Mouse (Mus musculus): ENCODE measurements around the gene Tbrg4. TPM values are rescaled to one million over a fixed set of nuclear protein-coding genes. Genes with fewer than 3 reads are reported as not detected.

The Tbrg4 gene
- polyA plus RNA-seq, 1 experiment: 73.9 TPM

- Histone ChIP-seq H3K4me3 (ENCODE audit: insufficient read depth, low read depth, low read length) (no peak overlapping the region), H3K27me3 (replicated peaks; ENCODE audit: control insufficient read depth, insufficient read depth, low read length) (no peaks in the 10 kb centered on the region), H3K27ac (ENCODE audit: insufficient read depth, low read depth, low read length) (no peak overlapping the region), H3K36me3 (ENCODE audit: control insufficient read depth, insufficient read depth, low read length) (no peaks in the 10 kb centered on the region), H3K4me1 (ENCODE audit: control insufficient read depth, insufficient read depth, low read length) (no peaks in the 10 kb centered on the region)
- WGBS: 81% methylated on average over 11 of the region's 11 CpGs
- TF ChIP-seq CTCF (conservative IDR thresholded peaks at IDR 0.05; ENCODE audit: insufficient read depth, insufficient read length, low read depth, low read length) (no peak), POLR2A (IDR thresholded peaks at IDR 0.05; ENCODE audit: low read depth, low read length) (no peak)
- DNase-seq: no peak
These were observed 32.5 kb downstream of the Tbrg4 start for GRCm38 (mm10) chr11:6593406-6593805.

DNA sequence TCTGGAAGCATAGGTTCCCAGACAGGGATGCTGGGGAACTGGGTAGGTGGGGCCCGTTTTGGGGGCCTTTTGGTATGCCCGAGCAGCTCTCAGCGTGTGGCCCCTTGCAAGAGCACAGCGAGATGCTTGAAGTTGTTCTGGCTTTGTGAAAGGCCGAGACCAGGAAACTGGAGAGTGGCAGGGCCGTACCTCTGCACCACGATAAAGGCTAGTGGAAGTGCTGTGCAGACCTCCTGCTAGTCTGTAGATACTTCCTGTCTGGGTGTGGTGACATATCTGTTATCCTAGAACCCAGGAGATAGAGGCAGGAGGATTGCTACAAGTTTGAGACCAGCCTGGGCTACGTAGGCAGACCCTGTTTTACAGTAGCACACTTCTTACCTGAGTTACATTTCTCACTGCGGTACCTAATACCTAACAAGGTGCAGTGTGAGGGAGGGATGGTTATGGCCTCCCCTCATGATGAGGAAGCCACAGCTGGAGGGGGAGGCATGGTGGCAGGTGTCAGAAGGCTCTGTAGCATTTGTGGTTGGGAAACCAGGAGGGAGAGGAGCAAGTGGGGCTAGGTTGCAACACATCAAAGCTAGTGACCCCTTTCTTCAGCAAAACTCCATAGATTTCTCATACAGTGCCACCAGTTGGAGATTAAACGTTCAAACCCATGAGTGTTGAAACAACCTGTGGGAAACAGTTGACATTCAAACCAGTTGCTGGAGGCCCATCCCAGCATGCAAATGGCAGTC is 34.8 kb downstream of the Tbrg4 start:
- no peaks in the 10 kb centered on the region for H3K36me3 ChIP-seq (ENCODE audit: control insufficient read depth, insufficient read depth, low read length)
- no peaks in the 10 kb centered on the region for H3K27me3 ChIP-seq (replicated peaks; ENCODE audit: control insufficient read depth, insufficient read depth, low read length)
- no peak overlapping the region for H3K4me3 ChIP-seq (ENCODE audit: insufficient read depth, low read depth, low read length)
- TF ChIP-seq POLR2A (IDR thresholded peaks at IDR 0.05; ENCODE audit: low read depth, low read length) (no peak), CTCF (conservative IDR thresholded peaks at IDR 0.05; ENCODE audit: insufficient read depth, insufficient read length, low read depth, low read length) (no peak)
- H3K4me1 ChIP-seq (ENCODE audit: control insufficient read depth, insufficient read depth, low read length): no peaks in the 10 kb centered on the region
- no peak for DNase-seq
- 91% methylated on average over 10 of the region's 10 CpGs for WGBS
- H3K27ac ChIP-seq (ENCODE audit: insufficient read depth, low read depth, low read length): no peak overlapping the region

DNA sequence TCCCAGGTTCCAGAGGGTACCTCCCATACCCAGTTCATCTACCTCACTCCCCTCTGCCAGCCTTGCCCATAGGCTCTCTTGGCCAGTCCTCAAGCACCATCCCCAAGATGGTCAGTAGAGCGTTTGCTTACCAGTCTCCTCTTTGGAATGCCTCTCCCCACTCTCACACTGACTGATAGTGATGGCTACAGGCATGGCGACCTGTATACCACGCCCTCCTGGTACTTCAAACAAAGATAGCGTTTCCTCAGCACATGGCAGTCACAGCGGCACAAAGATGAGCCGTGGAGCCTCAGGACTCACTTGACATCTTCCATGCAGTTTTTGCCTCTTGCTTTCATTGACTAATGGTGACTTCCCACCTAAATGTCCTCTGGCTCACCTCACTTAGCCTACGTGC is 36.0 kb downstream of the Tbrg4 start:
- H3K4me3 ChIP-seq (ENCODE audit: insufficient read depth, low read depth, low read length): no peak overlapping the region
- no peak for DNase-seq
- no peak for TF ChIP-seq CTCF (conservative IDR thresholded peaks at IDR 0.05; ENCODE audit: insufficient read depth, insufficient read length, low read depth, low read length)
- TF ChIP-seq POLR2A (IDR thresholded peaks at IDR 0.05; ENCODE audit: low read depth, low read length): no peak
- H3K27ac ChIP-seq (ENCODE audit: insufficient read depth, low read depth, low read length): no peak overlapping the region
- H3K36me3 ChIP-seq (ENCODE audit: control insufficient read depth, insufficient read depth, low read length): no peaks in the 10 kb centered on the region
- no peaks in the 10 kb centered on the region for H3K27me3 ChIP-seq (replicated peaks; ENCODE audit: control insufficient read depth, insufficient read depth, low read length)
- 92% methylated on average over 7 of the region's 7 CpGs for WGBS
- no peaks in the 10 kb centered on the region for H3K4me1 ChIP-seq (ENCODE audit: control insufficient read depth, insufficient read depth, low read length)

GRCm38 (mm10) chr11:6588295-6588694 is 37.6 kb downstream of the Tbrg4 start:
- WGBS: 89% methylated on average over 7 of the region's 7 CpGs
- no peaks in the 10 kb centered on the region for H3K36me3 ChIP-seq (ENCODE audit: control insufficient read depth, insufficient read depth, low read length)

GRCm38 (mm10) chr11:6587249-6587940 is 38.5 kb downstream of the Tbrg4 start:
- WGBS: 92% methylated on average over 7 of the region's 7 CpGs
- Histone ChIP-seq H3K4me3 (ENCODE audit: insufficient read depth, low read depth, low read length) (no peak overlapping the region), H3K27me3 (replicated peaks; ENCODE audit: control insufficient read depth, insufficient read depth, low read length) (no peaks in the 10 kb centered on the region), H3K36me3 (ENCODE audit: control insufficient read depth, insufficient read depth, low read length) (no peaks in the 10 kb centered on the region), H3K4me1 (ENCODE audit: control insufficient read depth, insufficient read depth, low read length) (no peaks in the 10 kb centered on the region), H3K27ac (ENCODE audit: insufficient read depth, low read depth, low read length) (no peak overlapping the region)
- no peak for DNase-seq
- no peak for TF ChIP-seq CTCF (conservative IDR thresholded peaks at IDR 0.05; ENCODE audit: insufficient read depth, insufficient read length, low read depth, low read length)
- no peak for TF ChIP-seq POLR2A (IDR thresholded peaks at IDR 0.05; ENCODE audit: low read depth, low read length)

More at GRCm38 (mm10) chr11:6588295-6588694, 37.6 kb downstream of the Tbrg4 start:
- no peaks in the 10 kb centered on the region for H3K4me1 ChIP-seq (ENCODE audit: control insufficient read depth, insufficient read depth, low read length)
- DNase-seq: no peak
- TF ChIP-seq POLR2A (IDR thresholded peaks at IDR 0.05; ENCODE audit: low read depth, low read length) (no peak), CTCF (conservative IDR thresholded peaks at IDR 0.05; ENCODE audit: insufficient read depth, insufficient read length, low read depth, low read length) (no peak)
- no peak overlapping the region for H3K4me3 ChIP-seq (ENCODE audit: insufficient read depth, low read depth, low read length)
- H3K27me3 ChIP-seq (replicated peaks; ENCODE audit: control insufficient read depth, insufficient read depth, low read length): no peaks in the 10 kb centered on the region
- H3K27ac ChIP-seq (ENCODE audit: insufficient read depth, low read depth, low read length): no peak overlapping the region

DNA sequence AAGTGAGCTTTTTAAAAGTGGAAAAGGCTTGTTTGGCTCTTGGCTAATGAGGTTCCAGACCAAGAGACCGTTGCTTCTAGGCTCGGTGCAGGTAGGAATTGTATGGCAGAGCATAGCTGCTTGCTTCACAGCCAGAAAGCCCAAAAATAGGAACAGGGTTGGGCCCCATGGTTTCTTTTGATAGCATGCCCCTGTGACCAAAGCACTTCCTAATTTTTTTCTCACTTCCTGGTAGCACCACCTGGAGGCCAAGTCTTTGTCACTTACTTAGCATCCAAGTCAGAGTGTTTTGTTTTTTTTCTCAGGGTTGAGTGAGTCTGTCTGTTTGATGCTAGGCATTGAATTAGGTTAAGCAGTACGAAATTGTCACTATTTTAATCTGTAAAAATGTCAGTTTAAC is 39.2 kb downstream of the Tbrg4 start:
- Histone ChIP-seq H3K27ac (ENCODE audit: insufficient read depth, low read depth, low read length) (no peak overlapping the region), H3K4me1 (ENCODE audit: control insufficient read depth, insufficient read depth, low read length) (no peaks in the 10 kb centered on the region), H3K27me3 (replicated peaks; ENCODE audit: control insufficient read depth, insufficient read depth, low read length) (no peaks in the 10 kb centered on the region), H3K4me3 (ENCODE audit: insufficient read depth, low read depth, low read length) (no peak overlapping the region), H3K36me3 (ENCODE audit: control insufficient read depth, insufficient read depth, low read length) (no peaks in the 10 kb centered on the region)
- peak; percentile 35 for DNase-seq
- no peak for TF ChIP-seq CTCF (conservative IDR thresholded peaks at IDR 0.05; ENCODE audit: insufficient read depth, insufficient read length, low read depth, low read length)
- TF ChIP-seq POLR2A (IDR thresholded peaks at IDR 0.05; ENCODE audit: low read depth, low read length): no peak
- 60% methylated on average over 3 of the region's 3 CpGs for WGBS

- WGBS: 89% methylated on average over 8 of the region's 8 CpGs
- DNase-seq: no peak
- H3K27me3 ChIP-seq (replicated peaks; ENCODE audit: control insufficient read depth, insufficient read depth, low read length): no peaks in the 10 kb centered on the region
- H3K4me1 ChIP-seq (ENCODE audit: control insufficient read depth, insufficient read depth, low read length): no peaks in the 10 kb centered on the region
- TF ChIP-seq CTCF (conservative IDR thresholded peaks at IDR 0.05; ENCODE audit: insufficient read depth, insufficient read length, low read depth, low read length) (no peak), POLR2A (IDR thresholded peaks at IDR 0.05; ENCODE audit: low read depth, low read length) (no peak)
- H3K4me3 ChIP-seq (ENCODE audit: insufficient read depth, low read depth, low read length): no peak overlapping the region
- no peaks in the 10 kb centered on the region for H3K36me3 ChIP-seq (ENCODE audit: control insufficient read depth, insufficient read depth, low read length)
- no peak overlapping the region for H3K27ac ChIP-seq (ENCODE audit: insufficient read depth, low read depth, low read length)
These were observed 40.1 kb downstream of the Tbrg4 start for GRCm38 (mm10) chr11:6585748-6586147.
